Mouse (Mus musculus) G1E (cell line): ENCODE measurements around the gene Mrm2. TPM values are rescaled to one million over a fixed set of nuclear protein-coding genes. Genes with fewer than 3 reads are reported as not detected.

Experiments used
- ATAC-seq: 2 replicates; pipeline ENCODE4 v1.8.0; 2016; ENCODE audit warnings: mild to moderate bottlenecking; ENCODE audit not compliant: insufficient number of reproducible peaks, poor library complexity, low FRiP score, severe bottlenecking; ENCODE audit errors: extremely low read depth
- DNase-seq: peaks from one replicate; pipeline ENCODE4 v3.0.0; 2012; ENCODE audit warnings: low spot score
- H3K27me3 ChIP-seq: 2 replicates; pipeline ENCODE4 v1.6.1; 2012; ENCODE audit warnings: mild to moderate bottlenecking, low read length, inconsistent platforms; ENCODE audit not compliant: insufficient read depth
- H3K36me3 ChIP-seq: replicated peaks from 2 replicates; pipeline ENCODE3; 2012; ENCODE audit warnings: mild to moderate bottlenecking, inconsistent platforms
- H3K4me1 ChIP-seq: 2 replicates; pipeline ENCODE4 v1.6.1; 2012; ENCODE audit warnings: low read depth, low read length, inconsistent platforms, mixed read lengths; ENCODE audit not compliant: insufficient read depth
- H3K4me3 ChIP-seq: 2 replicates; pipeline ENCODE4 v1.5.1; 2012; ENCODE audit warnings: low read depth, mild to moderate bottlenecking, inconsistent platforms, low read length, moderate library complexity, mixed read lengths
- H3K9me3 ChIP-seq: replicated peaks from 2 replicates; pipeline ENCODE4 v1.6.1; 2012; ENCODE audit warnings: inconsistent platforms
- CTCF ChIP-seq: IDR thresholded peaks from 2 replicates; pipeline ENCODE4 v1.5.1; 2012; ENCODE audit warnings: low read depth, low read length, inconsistent platforms, mixed read lengths
- GATA1 ChIP-seq: IDR thresholded peaks from 2 replicates; pipeline ENCODE4 v1.6.1; 2012; ENCODE audit warnings: borderline replicate concordance, low read length, inconsistent platforms, mixed read lengths
- GATA2 ChIP-seq: IDR thresholded peaks from 2 replicates; pipeline ENCODE4 v1.6.1; 2012; ENCODE audit warnings: low read depth, low read length, inconsistent platforms, borderline replicate concordance
- POLR2AphosphoS5 ChIP-seq: IDR thresholded peaks from 2 replicates; pipeline ENCODE4 v1.6.1; 2012; ENCODE audit warnings: low read depth, low read length, inconsistent platforms; ENCODE audit not compliant: insufficient replicate concordance
- TAL1 ChIP-seq: conservative IDR thresholded peaks from 2 replicates; pipeline ENCODE4 v1.6.1; 2012; ENCODE audit warnings: low read depth, low read length, inconsistent platforms, mixed read lengths
- polyA plus RNA-seq: library from polyadenylated mRNA; stranded (reverse); fragments of >175 nt; gene quantifications from 2 replicates; pipeline ENCODE4 v1.2.3, GENCODE M21; 2012
- total RNA-seq, 2 experiments: library from RNA; stranded (forward) in 1 of 2; stranded (reverse) in 1 of 2; fragments of 200-1000 nt in 1 of 2; fragments of >200 nt in 1 of 2; fragmentation: Nextera tagmentation in 1 of 2; gene quantifications; 2 replicates each; pipeline ENCODE4 v1.2.3; 2014 to 2017

The Mrm2 gene
- total and polyA plus RNA-seq, 3 experiments, result 4.8 to 13.6 (median 8.5) TPM

DNA sequence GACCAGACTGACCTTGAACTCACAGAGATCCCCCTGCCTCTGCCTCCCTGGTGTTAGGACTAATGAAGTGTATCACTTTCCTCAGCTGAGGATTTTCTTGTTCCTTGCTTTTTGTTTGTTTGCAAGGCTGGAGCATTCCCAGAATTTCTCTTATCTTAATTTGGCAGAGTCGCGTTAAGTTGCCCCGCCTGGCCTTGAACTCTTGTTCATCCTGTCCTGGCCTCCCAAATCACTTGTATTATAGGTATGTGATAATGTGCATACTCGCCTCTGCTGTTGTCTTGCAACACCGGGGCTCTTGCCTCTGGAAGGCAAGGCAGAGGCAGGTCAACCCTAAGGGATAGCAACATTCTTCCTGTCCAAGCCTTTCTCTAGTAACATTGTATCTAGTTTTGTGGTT is 7.6 kb downstream of the Mrm2 start:
- Histone ChIP-seq H3K27me3 (no peaks in the 10 kb centered on the region), H3K4me3 (no peak overlapping the region), H3K36me3 (peaks cover 65% of the 10 kb centered on the region), H3K4me1 (peaks cover 41% of the 10 kb centered on the region), H3K9me3 (no peaks in the 10 kb centered on the region)
- ATAC-seq (no peak), DNase-seq (no peak)
- TF ChIP-seq GATA1 (no peak), TAL1 (no peak), GATA2 (no peak), CTCF (no peak), POLR2AphosphoS5 (no peak)

DNA sequence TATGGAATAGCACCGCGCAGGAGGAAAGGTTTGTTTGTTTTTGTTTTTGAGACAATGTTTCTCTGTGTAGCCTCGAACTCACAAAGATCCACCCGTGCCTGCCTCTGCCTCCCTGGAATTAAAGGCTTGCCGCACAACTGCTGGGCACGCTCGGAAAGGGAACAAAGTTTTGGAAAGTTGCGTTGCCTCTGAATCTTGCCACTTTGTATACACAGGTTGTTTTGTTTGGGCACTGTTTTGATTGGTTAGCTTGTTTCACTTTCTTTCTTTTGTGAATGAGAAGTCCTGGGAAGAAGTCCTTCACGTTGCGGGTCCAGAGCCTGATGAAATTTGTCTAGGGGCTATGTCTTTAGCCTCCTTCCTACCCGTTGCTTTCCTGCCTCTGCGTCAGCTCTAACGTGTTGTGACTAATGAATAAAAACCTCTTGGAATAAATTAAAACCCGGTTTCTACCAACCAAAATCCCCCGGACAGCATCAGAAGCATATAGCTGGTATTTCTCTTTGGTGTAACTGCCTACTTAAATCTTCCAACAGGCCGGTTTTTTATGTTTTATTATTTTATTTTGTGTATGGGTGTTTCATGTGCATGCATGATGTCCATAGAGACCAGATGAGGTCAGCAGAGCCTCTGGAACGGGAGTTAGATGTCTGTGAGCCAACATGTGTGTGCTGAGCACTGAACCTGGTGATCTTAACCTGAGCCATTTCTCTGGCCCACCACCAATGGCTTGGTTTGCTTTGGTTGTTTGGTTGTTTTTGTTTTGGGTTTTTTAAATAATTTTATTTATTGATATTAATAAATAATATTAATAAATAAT is 9.7 kb downstream of the Mrm2 start:
- no peak for TF ChIP-seq POLR2AphosphoS5
- TF ChIP-seq CTCF, result no peak
- TF ChIP-seq TAL1, result no peak
- no peak for TF ChIP-seq GATA1
- Histone ChIP-seq H3K36me3 (peaks cover 62% of the 10 kb centered on the region), H3K4me1 (peaks cover 52% of the 10 kb centered on the region), H3K27me3 (no peaks in the 10 kb centered on the region), H3K9me3 (no peaks in the 10 kb centered on the region), H3K4me3 (peak overlapping the region; percentile 92)
- DNase-seq (peak; percentile 19), ATAC-seq (no peak)

DNA sequence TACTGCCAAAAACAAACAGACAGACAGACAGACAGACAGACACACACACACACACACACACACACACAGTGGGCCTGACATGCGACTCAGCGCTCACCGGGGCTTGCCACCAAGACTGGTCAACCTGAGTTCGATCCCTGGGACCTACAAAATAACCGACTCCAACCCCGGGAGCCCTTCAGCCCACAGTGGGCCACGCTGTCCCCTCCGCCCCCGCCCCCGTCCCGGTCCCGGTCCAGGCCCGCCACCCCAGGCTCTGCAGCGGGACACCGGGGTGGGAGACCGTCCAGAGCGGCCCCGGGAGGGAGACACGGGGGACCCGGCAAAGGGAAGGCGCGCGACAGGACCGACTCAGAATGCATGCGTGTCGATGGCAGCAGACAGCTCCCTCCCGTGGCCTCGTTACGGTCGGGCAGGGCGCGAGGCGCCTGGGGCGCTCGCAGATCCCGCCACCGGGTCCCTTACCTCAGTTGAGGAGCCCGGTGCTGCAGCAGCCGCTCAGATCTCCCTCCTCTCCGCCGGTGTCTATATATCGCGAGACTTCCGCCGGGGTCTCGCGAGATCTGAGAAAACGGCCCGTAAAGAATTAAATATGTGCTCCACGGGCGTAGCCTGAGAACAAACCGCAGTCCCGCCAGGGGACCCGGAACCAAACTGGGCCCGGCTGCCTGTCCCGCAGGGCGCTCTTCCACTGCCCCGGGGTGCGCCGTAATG is 10.5 kb downstream of the Mrm2 start, which contains the start of the genes Mad1l1 and Nudt1:
Gene Mad1l1, minus strand, starts transcription at position 511 of the 714 bp plus-strand sequence.
Gene Nudt1, plus strand, starts transcription at position 615 of the 714 bp plus-strand sequence.
- TF ChIP-seq CTCF (no peak), GATA2 (no peak), POLR2AphosphoS5 (no peak), TAL1 (no peak), GATA1 (no peak)
- Histone ChIP-seq H3K4me1 (peaks cover 54% of the 10 kb centered on the region), H3K36me3 (peaks cover 64% of the 10 kb centered on the region), H3K27me3 (no peaks in the 10 kb centered on the region), H3K4me3 (peak within 1 kb of the TSS; percentile 92), H3K9me3 (no peaks in the 10 kb centered on the region)
- peak; percentile 92 for ATAC-seq
- DNase-seq, result peak; percentile 97

DNA sequence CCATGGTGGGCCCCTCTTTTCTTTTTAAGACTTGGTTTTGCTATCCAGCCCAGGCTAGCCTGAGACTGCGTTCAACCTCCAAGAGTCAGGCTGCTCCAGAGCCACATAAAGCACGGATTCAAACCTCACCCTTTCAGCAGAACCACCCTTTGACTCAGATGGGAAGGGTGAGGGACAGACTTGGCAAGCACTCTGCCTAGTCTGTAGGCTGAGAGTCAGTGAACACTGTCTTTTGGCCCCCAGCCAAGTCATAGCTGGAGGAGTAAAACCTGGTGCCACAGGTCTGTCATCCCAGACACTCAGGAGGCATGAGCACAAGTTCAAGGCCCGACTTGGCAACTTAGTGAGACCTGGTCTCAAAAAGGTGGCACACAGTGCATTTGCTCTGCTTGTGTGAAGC is 15.0 kb downstream of the Mrm2 start:
- H3K4me3 ChIP-seq, result no peak overlapping the region
- peaks cover 81% of the 10 kb centered on the region for H3K36me3 ChIP-seq
- TF ChIP-seq POLR2AphosphoS5 (no peak), GATA2 (no peak), GATA1 (no peak), TAL1 (no peak), CTCF (no peak)
- peaks cover 37% of the 10 kb centered on the region for H3K4me1 ChIP-seq
- no peaks in the 10 kb centered on the region for H3K27me3 ChIP-seq
- DNase-seq (no peak), ATAC-seq (no peak)
- no peaks in the 10 kb centered on the region for H3K9me3 ChIP-seq

DNA sequence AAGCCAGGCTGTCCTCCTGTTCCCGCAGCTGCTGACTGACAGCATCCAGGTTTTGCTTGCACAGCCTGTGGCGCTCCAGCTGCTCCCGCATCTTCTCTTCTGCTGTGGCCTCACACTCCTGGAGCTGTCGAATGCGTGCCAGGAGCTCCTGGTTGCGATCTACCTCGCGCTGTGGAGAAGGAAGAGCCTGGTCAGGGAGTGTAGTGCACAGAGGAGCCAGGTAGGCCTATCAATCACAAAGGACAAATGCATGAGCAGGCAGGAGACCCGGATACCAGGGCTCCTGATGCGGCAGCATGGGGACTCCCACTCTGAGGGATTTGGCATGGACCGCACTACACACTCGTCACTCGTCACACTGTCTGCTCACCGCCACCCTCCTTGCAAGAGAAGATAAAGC is 24.1 kb downstream of the Mrm2 start:
- ATAC-seq (no peak), DNase-seq (no peak)
- no peaks in the 10 kb centered on the region for H3K27me3 ChIP-seq
- H3K4me1 ChIP-seq, result no peaks in the 10 kb centered on the region
- H3K36me3 ChIP-seq, result peaks cover 98% of the 10 kb centered on the region
- H3K4me3 ChIP-seq, result no peak overlapping the region
- TF ChIP-seq TAL1, result no peak
- no peak for TF ChIP-seq CTCF
- no peak for TF ChIP-seq GATA2
- TF ChIP-seq GATA1, result no peak
- no peak for TF ChIP-seq POLR2AphosphoS5
- no peaks in the 10 kb centered on the region for H3K9me3 ChIP-seq

DNA sequence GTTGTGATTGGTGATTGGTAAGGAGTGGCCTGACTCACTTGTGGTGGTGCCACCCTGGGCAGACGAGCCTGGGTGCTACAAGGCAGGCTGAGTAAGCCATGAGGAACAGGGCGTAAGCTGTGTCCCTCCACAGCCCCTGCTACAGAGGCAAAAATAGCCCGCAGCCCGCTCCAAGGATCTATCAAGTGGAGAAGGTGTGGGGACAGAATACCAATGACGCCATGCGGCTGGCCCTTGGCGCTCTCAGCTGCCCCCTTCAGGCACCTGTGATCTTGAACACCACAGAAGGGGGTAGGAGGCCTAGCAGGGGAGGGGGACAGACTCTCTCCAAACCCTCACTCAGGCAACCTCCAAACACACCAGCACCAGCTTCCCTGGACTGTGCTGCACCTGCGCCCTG is 25.7 kb downstream of the Mrm2 start:
- H3K4me1 ChIP-seq, result no peaks in the 10 kb centered on the region
- ATAC-seq (no peak), DNase-seq (no peak)
- no peak overlapping the region for H3K4me3 ChIP-seq
- no peaks in the 10 kb centered on the region for H3K9me3 ChIP-seq
- peaks cover 95% of the 10 kb centered on the region for H3K36me3 ChIP-seq
- no peak for TF ChIP-seq CTCF
- TF ChIP-seq TAL1, result no peak
- no peak for TF ChIP-seq GATA2
- no peak for TF ChIP-seq GATA1
- TF ChIP-seq POLR2AphosphoS5, result no peak
- no peaks in the 10 kb centered on the region for H3K27me3 ChIP-seq
